Mouse (Mus musculus): ENCODE measurements at regions not wholly inside any gene's neighbourhood (a gene's known extent, or its start where the extent isn't known, plus 50 kb on each side); places are given as distances from the start of the nearest gene placed in this dataset.

- no peak for DNase-seq (ENCODE audit: low read depth)
Observed at GRCm38 (mm10) chr15:36347333-36347845, 660.2 kb downstream of the Zfp706 start.

GRCm38 (mm10) chr15:36346126-36346525 is 661.4 kb downstream of the Zfp706 start:
- DNase-seq (ENCODE audit: low read depth): peak; percentile 90

- DNase-seq (ENCODE audit: low read depth): peak; percentile 40
Observed at GRCm38 (mm10) chr15:36345413-36345812, 662.2 kb downstream of the Zfp706 start.

- no peak for DNase-seq (ENCODE audit: low read depth)
Observed at GRCm38 (mm10) chr15:36339971-36340550, 667.5 kb downstream of the Zfp706 start.

GRCm38 (mm10) chr15:36338766-36339165 is 668.8 kb downstream of the Zfp706 start:
- DNase-seq (ENCODE audit: low read depth): no peak

GRCm38 (mm10) chr15:36336857-36337256 is 670.7 kb downstream of the Zfp706 start:
- peak; percentile 84 for DNase-seq (ENCODE audit: low read depth)

- DNase-seq (ENCODE audit: low read depth): no peak
Observed at GRCm38 (mm10) chr15:36335116-36335515, 672.5 kb downstream of the Zfp706 start.

- DNase-seq (ENCODE audit: low read depth): peak; percentile 35
Observed at GRCm38 (mm10) chr15:36334436-36335113, 673.0 kb downstream of the Zfp706 start.

- peak; percentile 43 for DNase-seq (ENCODE audit: low read depth)
Observed at GRCm38 (mm10) chr15:36333857-36334256, 673.7 kb downstream of the Zfp706 start.

- DNase-seq (ENCODE audit: low read depth): peak; percentile 45
Observed at GRCm38 (mm10) chr15:36333265-36333664, 674.3 kb downstream of the Zfp706 start.
